ENCODE assay signal across 9 mouse cellular contexts in the genomic region with DNA sequence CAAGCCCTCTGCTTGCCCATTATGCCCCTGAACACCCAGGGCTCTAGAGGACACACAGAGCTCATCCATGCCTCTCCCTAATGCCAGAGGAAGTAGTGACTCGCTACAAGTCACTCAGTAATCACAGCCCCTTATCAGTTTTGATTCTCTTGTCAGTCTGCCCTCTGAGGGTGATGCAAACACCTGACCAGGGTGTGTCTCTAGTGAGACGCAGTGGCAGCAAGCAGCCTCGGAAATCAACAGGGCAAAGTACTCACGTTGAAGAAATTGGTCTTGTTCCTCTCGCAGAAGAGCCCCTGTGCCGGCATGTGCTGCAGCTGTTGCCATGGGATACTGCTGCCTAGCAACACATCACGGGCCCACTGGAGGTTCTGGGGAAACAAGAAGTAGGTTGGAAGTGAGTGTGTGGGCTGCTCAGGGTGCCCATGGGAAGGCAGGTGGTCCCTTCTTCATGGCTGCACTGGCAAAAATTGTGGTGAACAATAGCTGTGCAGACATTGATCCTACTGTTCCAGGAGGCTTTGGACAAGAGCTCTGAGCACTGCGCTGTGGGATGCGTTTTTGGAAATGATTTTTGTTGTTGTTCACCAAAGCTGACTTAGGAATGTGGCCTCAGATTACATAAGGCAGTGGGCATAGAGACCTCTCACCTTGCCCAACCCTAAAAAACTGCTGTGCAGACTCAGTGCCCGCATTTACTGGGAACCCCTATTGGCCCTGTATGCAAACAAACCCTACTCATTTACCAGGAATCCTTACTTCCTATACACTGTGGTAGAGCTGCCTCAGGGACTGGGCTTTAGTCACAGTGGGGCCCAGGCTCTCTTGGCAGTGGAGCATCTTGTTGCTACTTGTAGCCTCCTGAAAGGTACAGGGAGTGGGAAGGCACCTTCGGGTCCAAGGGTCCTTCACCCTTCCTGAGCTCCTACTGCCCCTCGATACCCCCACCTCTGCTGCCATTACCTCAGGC. TPM values are rescaled to one million over a fixed set of nuclear protein-coding genes. Genes with fewer than 3 reads are reported as not detected.
DNase-seq lines count a peak whose midpoint lies in the region; ATAC-seq and TF ChIP-seq lines count a peak whose summit lies in the region.
"Had no signal": no experiment of that assay in that cellular context is flagged by ENCODE, and none has a peak within 500 bp of the region (broad histone marks: within the 10 kb centered on the region; RNA-seq: fewer than 3 reads in every experiment).

No protein-coding gene starts in this region.

- no peaks in the 10 kb centered on the region for H3K27me3 ChIP-seq in forebrain, embryonic 11.5 days (ENCODE audit: control insufficient read depth, insufficient read depth, low read length)
- no peaks in the 10 kb centered on the region for H3K27me3 ChIP-seq in intestine, postnatal 0 days (replicated peaks; ENCODE audit: control insufficient read depth, insufficient read depth, low read length)
- H3K27me3 ChIP-seq in stomach, postnatal 0 days (ENCODE audit: control insufficient read depth, insufficient read depth, low read length), result no peaks in the 10 kb centered on the region
- H3K27me3 ChIP-seq: stomach, embryonic 15.5 days had no signal

- TF ChIP-seq EP300 in stomach, postnatal 0 days (optimal IDR thresholded peaks at IDR 0.05), result no peak

- peak; percentile 82; the same call in 1 of the 2 replicates for ATAC-seq in forebrain, embryonic 11.5 days (replicated peaks; ENCODE audit: low FRiP score)
- ATAC-seq in intestine, postnatal 0 days, result peak; percentile 86
- 0 out of 2 replicates have a peak, but pooled peaks have one; percentile 30 for ATAC-seq in megakaryocyte progenitor cell, adult 5-6 weeks (replicated peaks; ENCODE audit: poor library complexity)
- ATAC-seq in stomach, postnatal 0 days (ENCODE audit: low FRiP score, low TSS enrichment), result peak; percentile 61; the same call in 1 of the 2 replicates

- WGBS in forebrain, embryonic 11.5 days, result 53% methylated on average over 12 of the region's 12 CpGs
- 44% methylated on average over 12 of the region's 12 CpGs for WGBS in intestine, postnatal 0 days
- 52% methylated on average over 12 of the region's 12 CpGs for WGBS in stomach, postnatal 0 days

- peaks cover 8% of the 10 kb centered on the region; the same call in 1 of the 2 replicates for H3K4me1 ChIP-seq in forebrain, embryonic 11.5 days (replicated peaks; ENCODE audit: control insufficient read depth, insufficient read depth, low read length)
- H3K4me1 ChIP-seq in intestine, postnatal 0 days (replicated peaks; ENCODE audit: control insufficient read depth, insufficient read depth, low read length), result no peaks in the 10 kb centered on the region
- no peaks in the 10 kb centered on the region for H3K4me1 ChIP-seq in stomach, postnatal 0 days (replicated peaks; ENCODE audit: control insufficient read depth, insufficient read depth)
- H3K4me1 ChIP-seq: stomach, embryonic 15.5 days had no signal

- no peak overlapping the region for H3K9ac ChIP-seq in forebrain, embryonic 11.5 days (ENCODE audit: low read length)
- H3K9ac ChIP-seq in intestine, postnatal 0 days (ENCODE audit: low read depth, low read length), result no peak overlapping the region
- H3K9ac ChIP-seq in stomach, postnatal 0 days (ENCODE audit: low read length), result no peak overlapping the region
- H3K9ac ChIP-seq: stomach, embryonic 15.5 days had no signal

- H3K27ac ChIP-seq in forebrain, embryonic 11.5 days (ENCODE audit: low read depth, low read length), result no peak overlapping the region
- no peak overlapping the region for H3K27ac ChIP-seq in intestine, postnatal 0 days (ENCODE audit: low read depth, low read length)
- H3K27ac ChIP-seq in stomach, postnatal 0 days (replicated peaks), result no peak overlapping the region
- H3K27ac ChIP-seq: stomach, embryonic 15.5 days had no signal

- H3K4me3 ChIP-seq in forebrain, embryonic 11.5 days (ENCODE audit: low read depth, low read length), result no peak overlapping the region
- no peak overlapping the region for H3K4me3 ChIP-seq in intestine, postnatal 0 days (ENCODE audit: low read depth, low read length)
- H3K4me3 ChIP-seq in stomach, postnatal 0 days (ENCODE audit: low read depth, low read length), result no peak overlapping the region
- H3K4me3 ChIP-seq: stomach, embryonic 15.5 days had no signal

- H3K9me3 ChIP-seq in forebrain, embryonic 11.5 days (ENCODE audit: control insufficient read depth, low read length), result no peaks in the 10 kb centered on the region
- H3K9me3 ChIP-seq in intestine, postnatal 0 days (ENCODE audit: control insufficient read depth), result no peaks in the 10 kb centered on the region
- no peaks in the 10 kb centered on the region for H3K9me3 ChIP-seq in stomach, postnatal 0 days (ENCODE audit: control insufficient read depth, low read length)
- H3K9me3 ChIP-seq: stomach, embryonic 15.5 days had no signal

- H3K4me2 ChIP-seq in forebrain, embryonic 11.5 days (ENCODE audit: low read depth, low read length, severe bottlenecking), result no peak overlapping the region
- no peak overlapping the region for H3K4me2 ChIP-seq in intestine, postnatal 0 days (replicated peaks; ENCODE audit: low read depth)
- no peak overlapping the region for H3K4me2 ChIP-seq in stomach, postnatal 0 days (replicated peaks; ENCODE audit: low read depth)
- H3K4me2 ChIP-seq: stomach, embryonic 15.5 days had no signal

- peak; percentile 72 for DNase-seq in R1 (ENCODE audit: low read depth, low spot score)
- peak; percentile 85 for DNase-seq in forebrain, embryonic 11.5 days (ENCODE audit: low spot score)
- peak; percentile 39 for DNase-seq in stomach, postnatal 0 days (ENCODE audit: low spot score)
- DNase-seq in adrenal gland, adult (ENCODE audit: inconsistent age in 2 of 2, low spot score in 1 of 2), result no peak
- no peak for DNase-seq in cerebellum, adult 9-10 months
- no peak for DNase-seq in heart, adult 18-20 months

- no peaks in the 10 kb centered on the region; the same call in 1 of the 2 replicates for H3K36me3 ChIP-seq in forebrain, embryonic 11.5 days (ENCODE audit: control insufficient read depth, insufficient read depth, low read length)
- peaks cover 45% of the 10 kb centered on the region for H3K36me3 ChIP-seq in intestine, postnatal 0 days (ENCODE audit: control insufficient read depth, insufficient read depth)
- no peaks in the 10 kb centered on the region for H3K36me3 ChIP-seq in stomach, postnatal 0 days (ENCODE audit: control insufficient read depth, insufficient read depth, low read length)

- TF ChIP-seq CTCF in intestine, postnatal 0 days (IDR thresholded peaks at IDR 0.05; ENCODE audit: low read depth), result peak; percentile 41
- no peak for TF ChIP-seq CTCF in stomach, postnatal 0 days (IDR thresholded peaks at IDR 0.05; ENCODE audit: low read depth)

RNA-seq across cellular contexts. Expression of a gene that starts 40.5 kb away (rescaled TPM):
- polyA plus RNA-seq in forebrain, embryonic 11.5 days (2014; fragmentation: Nextera tagmentation; extraction: Ambion mirVana), result 2.0 and 2.3 TPM in 2 replicates
- 35.1 and 37.2 TPM in 2 replicates for polyA plus RNA-seq in intestine, postnatal 0 days (2015; fragmentation: Nextera tagmentation; extraction: Ambion mirVana)
- 0.34 and 0.42 TPM in 2 replicates for total RNA-seq in megakaryocyte progenitor cell, adult 5-6 weeks (2015)
- 0.27 TPM in 1 of 2 replicates, not detected in the other for total RNA-seq in megakaryocyte progenitor cell, adult 5-6 weeks (2017)
- polyA plus RNA-seq in stomach, postnatal 0 days (2015; fragmentation: Nextera tagmentation; extraction: Ambion mirVana), result 12.2 and 14.1 TPM in 2 replicates
- total RNA-seq in heart, adult 18-20 months (2021), result 1 to 10 TPM; 1.5 to 1.8 TPM

Comparison
In these comparisons a context has a peak if more than half of its experiments do, and no peak if none do; other contexts are left out.
1. DNase-seq: peak in R1 (single experiment), forebrain, embryonic 11.5 days (single experiment) and stomach, postnatal 0 days (single experiment); none in adrenal gland, adult (0 of 2), cerebellum, adult 9-10 months (single experiment) and heart, adult 18-20 months (0 of 2).
2. ATAC-seq: peak in every context shown above with its lines; median percentile 86 in intestine, postnatal 0 days; 82 in forebrain, embryonic 11.5 days; 61 in stomach, postnatal 0 days; 30 in megakaryocyte progenitor cell, adult 5-6 weeks.